Mouse (Mus musculus): ENCODE measurements at regions not wholly inside any gene's neighbourhood (a gene's known extent, or its start where the extent isn't known, plus 50 kb on each side); places are given as distances from the start of the nearest gene placed in this dataset.

DNA sequence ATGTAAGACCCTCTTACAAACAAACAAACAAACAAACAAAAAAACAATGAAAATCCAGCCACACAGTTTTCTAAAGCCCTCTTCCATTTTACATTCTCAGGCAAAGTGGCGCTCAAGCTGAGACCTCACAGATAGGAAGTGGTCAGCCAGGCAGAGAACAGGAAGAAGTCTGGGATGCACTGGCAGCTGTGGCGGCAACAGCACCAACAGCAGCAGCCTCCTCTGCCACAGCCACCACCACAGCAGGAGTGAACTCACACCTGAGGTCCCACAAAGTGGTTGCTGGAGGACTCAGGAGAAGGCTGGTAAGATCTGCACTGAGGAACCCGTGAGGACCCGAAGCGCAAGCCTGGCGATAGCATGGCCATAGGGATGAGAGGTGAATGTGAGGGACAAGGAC is 156.3 kb downstream of the Grm4 start:
- H3K36me3 ChIP-seq (replicated peaks): no peaks in the 10 kb centered on the region
- no peak for ATAC-seq (replicated peaks)
- H3K9me3 ChIP-seq: no peaks in the 10 kb centered on the region
- peaks cover 5% of the 10 kb centered on the region for H3K4me1 ChIP-seq
- no peaks in the 10 kb centered on the region for H3K27me3 ChIP-seq (replicated peaks)
- H3K4me2 ChIP-seq: no peak overlapping the region
- 91% methylated on average over 6 of the region's 6 CpGs for WGBS
- H3K4me3 ChIP-seq: no peak overlapping the region
- no peak overlapping the region for H3K27ac ChIP-seq
- no peak overlapping the region for H3K9ac ChIP-seq

DNA sequence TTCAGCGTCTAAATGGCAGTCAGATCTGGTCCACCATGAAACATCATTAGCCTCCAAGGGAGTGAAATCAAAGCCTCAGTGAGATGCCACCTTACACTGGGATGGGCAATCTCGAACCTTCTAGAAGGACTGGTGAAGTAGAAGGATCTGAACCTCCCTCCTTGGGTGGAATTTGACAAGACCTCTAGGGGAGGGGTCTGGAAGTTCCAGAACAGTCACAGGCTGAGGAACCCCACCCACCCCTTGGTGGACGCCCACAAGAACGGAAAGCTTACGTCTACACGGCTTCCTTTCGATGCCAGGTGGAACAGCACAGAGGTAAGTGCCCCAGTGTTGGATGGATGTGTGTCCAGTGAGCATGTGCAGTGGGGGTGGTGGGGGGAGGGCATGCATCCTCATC is 156.9 kb downstream of the Grm4 start:
- no peak for ATAC-seq (replicated peaks)
- Histone ChIP-seq H3K4me1 (peaks cover 5% of the 10 kb centered on the region), H3K4me3 (no peak overlapping the region), H3K36me3 (replicated peaks) (no peaks in the 10 kb centered on the region), H3K9ac (no peak overlapping the region), H3K27ac (no peak overlapping the region), H3K4me2 (no peak overlapping the region), H3K9me3 (no peaks in the 10 kb centered on the region), H3K27me3 (replicated peaks) (no peaks in the 10 kb centered on the region)
- 91% methylated on average over 7 of the region's 7 CpGs for WGBS

DNA sequence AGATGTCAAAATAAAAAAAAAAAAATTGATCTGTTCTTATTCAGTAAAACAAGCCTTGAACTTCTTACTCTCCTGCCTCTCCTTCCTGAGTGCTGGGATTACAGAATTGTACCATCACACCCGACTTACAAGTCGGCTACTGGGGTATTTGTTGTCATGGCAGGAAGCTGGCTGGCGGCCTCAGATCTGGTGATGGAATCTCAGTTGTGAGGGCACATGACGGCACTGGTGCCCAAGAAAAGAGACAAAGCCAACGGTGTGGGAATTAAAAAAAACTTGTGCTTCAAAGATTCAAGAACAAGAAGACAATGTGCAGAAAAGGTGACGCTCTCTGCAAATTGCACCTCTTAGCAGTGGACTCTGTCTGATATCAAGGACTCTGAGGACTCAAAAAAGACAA is 157.3 kb downstream of the Grm4 start:
- no peaks in the 10 kb centered on the region for H3K9me3 ChIP-seq
- no peak overlapping the region for H3K4me3 ChIP-seq
- no peaks in the 10 kb centered on the region for H3K27me3 ChIP-seq (replicated peaks)
- 81% methylated on average over 6 of the region's 6 CpGs for WGBS
- no peak overlapping the region for H3K9ac ChIP-seq
- no peak for ATAC-seq (replicated peaks)
- H3K27ac ChIP-seq: no peak overlapping the region
- no peaks in the 10 kb centered on the region for H3K36me3 ChIP-seq (replicated peaks)
- no peak overlapping the region for H3K4me2 ChIP-seq
- H3K4me1 ChIP-seq: peaks cover 5% of the 10 kb centered on the region

DNA sequence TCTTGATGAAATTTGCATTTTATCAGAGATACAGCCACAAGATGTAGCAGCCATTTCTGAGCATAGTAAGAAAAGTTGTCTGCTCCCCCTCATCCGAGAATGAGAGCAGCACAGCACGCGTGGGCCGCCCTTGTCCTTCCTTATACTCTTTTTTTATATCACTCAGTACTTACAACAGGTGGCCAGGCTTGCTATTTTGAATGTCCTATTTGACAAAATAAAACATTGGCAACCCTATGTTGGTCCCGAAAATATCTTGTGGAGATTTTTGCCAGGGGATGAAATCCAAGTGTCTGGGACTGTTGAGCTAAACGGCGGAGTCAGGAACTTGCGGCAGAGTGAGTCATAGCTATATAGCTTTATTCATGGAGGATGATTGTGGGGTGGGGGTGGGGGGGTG is 158.0 kb upstream of the Lemd2 start:
- Histone ChIP-seq H3K4me2 (no peak overlapping the region), H3K9me3 (no peaks in the 10 kb centered on the region), H3K27me3 (replicated peaks) (no peaks in the 10 kb centered on the region), H3K4me3 (no peak overlapping the region), H3K4me1 (peaks cover 5% of the 10 kb centered on the region), H3K27ac (no peak overlapping the region), H3K9ac (no peak overlapping the region), H3K36me3 (replicated peaks) (no peaks in the 10 kb centered on the region)
- 90% methylated on average over 8 of the region's 8 CpGs for WGBS
- ATAC-seq (replicated peaks): no peak

DNA sequence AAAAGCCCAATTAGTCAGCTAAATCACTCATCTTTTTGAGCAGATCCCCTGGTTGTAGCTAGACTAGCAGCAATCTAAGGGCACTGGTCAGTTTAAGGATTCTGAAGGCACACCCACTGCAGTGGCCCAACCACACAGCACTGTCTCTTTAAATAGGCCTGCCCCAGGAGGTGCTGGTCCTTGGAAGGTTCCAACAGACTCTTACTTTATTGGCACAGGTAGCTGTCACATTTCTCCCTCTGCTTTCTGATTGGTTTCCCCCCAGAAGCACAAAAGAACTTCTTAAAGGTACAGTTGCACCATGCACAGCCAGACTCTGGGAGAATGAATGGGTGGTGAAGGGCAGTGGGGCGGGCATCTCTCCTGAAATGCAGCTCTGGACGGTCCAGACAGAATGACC is 157.1 kb upstream of the Lemd2 start:
- Histone ChIP-seq H3K9me3 (no peaks in the 10 kb centered on the region), H3K4me1 (peaks cover 5% of the 10 kb centered on the region), H3K36me3 (replicated peaks) (no peaks in the 10 kb centered on the region), H3K9ac (no peak overlapping the region), H3K27ac (no peak overlapping the region), H3K27me3 (replicated peaks) (no peaks in the 10 kb centered on the region), H3K4me3 (no peak overlapping the region), H3K4me2 (no peak overlapping the region)
- peak; percentile 65; the same call in 1 of the 2 replicates for ATAC-seq (replicated peaks)
- 63% methylated on average over 2 of the region's 2 CpGs for WGBS

DNA sequence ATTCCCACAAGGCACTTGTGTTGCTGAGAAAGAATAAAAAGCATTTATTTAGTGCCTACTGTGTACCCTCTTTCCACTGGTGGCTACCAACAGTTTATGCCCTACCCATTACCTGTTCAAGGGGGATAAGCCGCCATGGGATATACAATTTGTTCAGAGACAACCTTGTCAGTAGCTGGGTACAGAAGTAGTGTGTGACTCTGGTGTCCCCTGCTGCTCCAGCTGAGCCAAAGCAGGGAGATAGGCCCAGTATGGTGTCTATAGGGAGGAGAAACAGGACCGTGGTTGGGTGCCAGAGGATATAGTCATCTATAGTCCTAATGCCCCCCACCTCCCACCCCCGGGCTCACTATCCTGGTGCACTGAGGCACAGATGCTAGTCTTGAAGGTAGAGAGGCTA is 152.6 kb upstream of the Lemd2 start:
- Histone ChIP-seq H3K4me1 (peaks cover 5% of the 10 kb centered on the region), H3K36me3 (replicated peaks) (no peaks in the 10 kb centered on the region), H3K4me2 (no peak overlapping the region), H3K4me3 (no peak overlapping the region), H3K9me3 (no peaks in the 10 kb centered on the region), H3K9ac (no peak overlapping the region), H3K27me3 (replicated peaks) (no peaks in the 10 kb centered on the region), H3K27ac (no peak overlapping the region)
- no peak for ATAC-seq (replicated peaks)
- 87% methylated on average over 3 of the region's 3 CpGs for WGBS

DNA sequence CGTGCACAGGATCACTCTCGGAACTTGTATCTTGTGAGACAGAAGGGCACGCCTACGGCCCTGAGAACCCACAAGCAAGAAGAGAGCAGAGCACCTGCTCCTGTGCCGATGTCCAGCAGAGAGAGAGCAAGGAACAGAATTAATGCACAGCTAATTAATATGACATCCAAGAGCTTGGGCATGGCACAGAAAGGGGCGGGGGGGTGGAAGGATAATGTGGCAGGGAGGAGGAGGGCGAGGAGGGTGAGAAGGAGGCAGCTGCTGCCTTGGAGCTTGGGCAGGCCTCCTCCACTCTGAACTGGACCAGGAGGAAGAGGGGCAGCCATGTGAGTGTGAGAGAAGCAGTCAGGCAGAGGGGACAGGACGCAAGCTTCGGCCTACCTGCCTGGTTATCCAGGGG is 151.4 kb upstream of the Lemd2 start:
- no peak for ATAC-seq (replicated peaks)
- Histone ChIP-seq H3K9me3 (no peaks in the 10 kb centered on the region), H3K36me3 (replicated peaks) (no peaks in the 10 kb centered on the region), H3K27me3 (replicated peaks) (no peaks in the 10 kb centered on the region), H3K4me3 (no peak overlapping the region), H3K9ac (no peak overlapping the region), H3K27ac (no peak overlapping the region), H3K4me1 (peaks cover 2% of the 10 kb centered on the region), H3K4me2 (no peak overlapping the region)
- WGBS: 72% methylated on average over 9 of the region's 9 CpGs

DNA sequence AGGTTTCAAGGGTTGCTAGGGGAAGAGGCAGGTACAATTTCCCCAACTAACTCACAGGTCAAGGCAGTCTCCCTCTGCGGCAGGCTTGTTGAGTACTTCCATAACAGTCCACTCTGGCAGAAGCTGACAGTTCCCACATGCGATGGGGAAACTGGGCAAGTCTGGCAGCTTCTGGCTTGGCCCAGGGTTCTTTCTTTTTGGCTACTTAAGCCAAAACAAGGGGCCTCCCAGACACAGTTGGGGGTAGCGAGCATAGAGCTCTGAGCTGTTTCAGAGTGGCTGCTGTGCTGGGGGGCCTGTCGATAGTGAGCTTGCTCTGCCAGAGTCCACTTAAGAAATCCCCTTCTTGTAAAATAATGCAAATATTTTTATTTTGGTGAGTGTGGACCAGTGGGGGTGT is 150.8 kb upstream of the Lemd2 start:
- no peak for ATAC-seq (replicated peaks)
- no peak overlapping the region for H3K9ac ChIP-seq
- WGBS: 89% methylated on average over 4 of the region's 4 CpGs
- H3K4me1 ChIP-seq: no peaks in the 10 kb centered on the region
- no peak overlapping the region for H3K4me2 ChIP-seq
- no peak overlapping the region for H3K4me3 ChIP-seq
- H3K27me3 ChIP-seq (replicated peaks): no peaks in the 10 kb centered on the region
- H3K36me3 ChIP-seq (replicated peaks): no peaks in the 10 kb centered on the region
- H3K27ac ChIP-seq: no peak overlapping the region
- H3K9me3 ChIP-seq: no peaks in the 10 kb centered on the region

DNA sequence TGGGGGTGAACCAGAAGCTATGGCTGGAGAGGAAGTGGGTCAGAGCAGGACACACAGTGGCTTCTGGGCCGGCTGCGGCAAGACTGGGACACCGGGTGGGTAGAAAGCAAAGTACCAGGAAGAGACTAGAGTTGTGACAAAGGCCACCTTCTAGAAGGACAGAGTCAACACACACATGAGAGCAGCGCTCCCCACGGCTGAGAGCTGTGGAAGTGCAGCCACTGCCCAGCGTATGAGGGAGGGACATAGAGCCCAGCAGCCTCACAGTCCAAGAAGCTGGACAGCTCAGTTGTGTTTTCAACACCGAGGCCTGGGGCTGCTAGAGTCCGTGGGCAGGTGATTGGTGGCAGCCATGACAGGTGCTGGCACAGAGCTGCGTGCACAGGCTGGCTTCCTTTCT is 145.6 kb upstream of the Lemd2 start:
- Histone ChIP-seq H3K9me3 (no peaks in the 10 kb centered on the region), H3K4me2 (no peak overlapping the region), H3K27me3 (replicated peaks) (no peaks in the 10 kb centered on the region), H3K36me3 (replicated peaks) (no peaks in the 10 kb centered on the region), H3K4me3 (no peak overlapping the region), H3K27ac (no peak overlapping the region), H3K9ac (no peak overlapping the region), H3K4me1 (no peaks in the 10 kb centered on the region)
- no peak for ATAC-seq (replicated peaks)
- 91% methylated on average over 9 of the region's 9 CpGs for WGBS

DNA sequence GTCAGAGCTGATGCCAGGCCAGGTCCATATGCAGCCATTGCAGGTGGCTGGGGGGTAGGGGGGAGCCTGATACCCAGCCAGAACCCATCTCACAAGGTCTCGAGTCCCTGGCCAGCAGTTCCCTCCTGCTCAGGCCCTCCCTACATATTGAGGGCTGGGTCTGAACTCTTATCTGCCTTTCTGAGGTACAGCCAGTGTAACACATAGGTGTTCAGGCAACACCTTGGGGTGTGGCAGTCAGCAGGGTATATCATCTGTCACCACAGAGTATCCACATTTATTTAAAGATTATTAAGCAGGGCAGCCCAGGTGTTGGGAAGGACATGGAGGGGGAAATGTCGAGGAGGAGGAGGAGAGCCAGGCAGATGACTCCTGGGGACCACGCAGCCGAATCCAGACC is 145.2 kb upstream of the Lemd2 start:
- H3K27ac ChIP-seq: no peak overlapping the region
- H3K27me3 ChIP-seq (replicated peaks): no peaks in the 10 kb centered on the region
- no peaks in the 10 kb centered on the region for H3K9me3 ChIP-seq
- no peak for ATAC-seq (replicated peaks)
- H3K4me3 ChIP-seq: no peak overlapping the region
- H3K4me1 ChIP-seq: no peaks in the 10 kb centered on the region
- H3K9ac ChIP-seq: no peak overlapping the region
- WGBS: 87% methylated on average over 4 of the region's 4 CpGs
- no peaks in the 10 kb centered on the region for H3K36me3 ChIP-seq (replicated peaks)
- H3K4me2 ChIP-seq: no peak overlapping the region

DNA sequence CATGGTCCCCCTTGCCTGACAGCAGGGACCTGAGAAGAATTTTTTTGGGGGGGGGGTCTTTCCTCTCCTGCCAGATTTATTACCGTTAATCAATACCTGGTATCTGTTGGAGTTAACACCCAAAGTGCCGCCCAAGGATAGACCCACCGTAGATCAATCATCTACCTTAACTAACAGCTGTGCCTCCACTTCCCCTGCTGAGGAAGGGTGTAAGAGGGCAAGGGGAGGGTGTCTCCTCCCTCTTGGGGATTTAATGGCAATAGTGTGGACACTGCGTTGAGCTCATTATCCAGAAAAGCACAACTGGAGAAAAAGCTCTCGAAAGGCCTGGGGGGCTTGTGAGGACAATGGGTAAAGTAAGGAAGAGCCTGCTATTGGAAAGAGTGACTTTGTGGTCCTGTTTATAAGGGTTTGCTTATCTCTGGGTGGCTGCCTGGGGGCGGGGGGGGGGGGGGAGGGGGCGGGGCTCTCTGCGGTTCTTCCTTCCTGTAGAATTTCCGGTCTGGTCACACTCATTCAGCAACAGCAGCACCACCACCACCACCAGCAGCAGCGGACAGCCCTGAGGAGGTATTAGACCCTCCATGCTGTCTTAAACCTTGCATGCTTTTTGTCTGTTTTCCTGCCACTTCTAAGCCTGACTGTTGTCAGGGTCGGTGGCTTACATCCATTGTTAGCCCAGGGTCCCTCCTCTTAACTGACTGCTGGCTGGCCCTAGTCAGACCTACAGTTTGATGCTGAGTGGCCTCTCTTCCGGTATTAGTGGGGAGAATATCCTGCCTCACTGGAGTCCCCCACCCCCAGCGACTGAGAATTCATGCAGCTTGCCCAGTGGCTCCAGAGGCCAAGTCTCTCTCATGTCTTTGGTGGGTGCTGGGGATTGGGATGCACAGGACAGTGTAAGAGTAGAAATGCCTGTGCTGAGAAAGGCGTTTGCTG is 138.0 kb upstream of the Lemd2 start:
- no peaks in the 10 kb centered on the region for H3K4me1 ChIP-seq
- H3K9ac ChIP-seq: no peak overlapping the region
- H3K27ac ChIP-seq: no peak overlapping the region
- no peak for ATAC-seq (replicated peaks)
- no peaks in the 10 kb centered on the region; the same call in 1 of the 2 replicates for H3K27me3 ChIP-seq (replicated peaks)
- H3K36me3 ChIP-seq (replicated peaks): no peaks in the 10 kb centered on the region
- no peak overlapping the region for H3K4me2 ChIP-seq
- no peaks in the 10 kb centered on the region for H3K9me3 ChIP-seq
- 52% methylated on average over 12 of the region's 14 CpGs for WGBS
- H3K4me3 ChIP-seq: no peak overlapping the region

DNA sequence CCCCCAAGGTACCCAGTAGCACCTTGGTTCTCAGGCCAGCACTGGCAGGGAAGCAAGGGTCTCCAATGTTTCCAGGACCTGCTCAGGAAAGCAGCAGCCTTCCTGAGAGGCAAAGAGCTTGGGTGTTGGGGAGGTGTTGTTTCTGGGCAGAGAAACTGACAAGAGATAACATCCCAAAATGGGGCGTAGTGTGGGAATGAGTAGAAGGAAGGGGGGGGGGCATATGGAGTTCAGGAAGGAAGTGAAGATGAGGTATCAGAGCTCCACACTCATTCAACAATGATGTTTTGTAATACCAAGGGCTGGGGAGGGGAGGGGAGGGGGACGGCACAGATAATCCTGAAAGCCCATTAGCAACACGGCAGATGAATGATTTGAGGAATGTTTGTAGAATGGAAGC is 135.6 kb upstream of the Lemd2 start:
- Histone ChIP-seq H3K9ac (no peak overlapping the region), H3K4me3 (no peak overlapping the region), H3K36me3 (replicated peaks) (no peaks in the 10 kb centered on the region), H3K9me3 (no peaks in the 10 kb centered on the region), H3K4me1 (no peaks in the 10 kb centered on the region), H3K4me2 (no peak overlapping the region), H3K27me3 (replicated peaks) (no peaks in the 10 kb centered on the region; the same call in 1 of the 2 replicates), H3K27ac (no peak overlapping the region)
- WGBS: 73% methylated on average over 3 of the region's 3 CpGs
- ATAC-seq (replicated peaks): no peak

DNA sequence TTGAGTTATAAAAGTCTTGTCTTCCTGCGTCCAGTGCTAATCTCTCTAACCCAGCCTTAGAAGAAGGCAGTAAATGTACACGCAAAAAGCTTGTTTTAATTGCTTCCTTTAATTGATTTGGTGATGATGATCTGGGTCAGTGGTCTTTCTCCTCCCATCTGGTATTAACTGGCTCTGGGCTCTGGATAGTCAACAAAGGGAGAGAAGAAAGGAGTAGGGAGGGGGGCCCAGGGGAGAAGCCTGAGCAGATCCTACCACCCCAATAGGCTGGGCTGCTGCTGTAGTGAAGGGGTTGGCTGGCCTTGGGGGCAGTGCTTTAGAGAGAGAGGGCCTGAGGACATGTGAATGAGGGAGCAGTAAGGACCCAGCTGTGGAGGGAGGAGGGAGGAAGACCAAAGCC is 135.0 kb upstream of the Lemd2 start:
- H3K36me3 ChIP-seq (replicated peaks): no peaks in the 10 kb centered on the region
- no peak overlapping the region for H3K4me3 ChIP-seq
- no peak overlapping the region for H3K27ac ChIP-seq
- 25% methylated on average over 2 of the region's 2 CpGs for WGBS
- H3K9ac ChIP-seq: no peak overlapping the region
- no peak for ATAC-seq (replicated peaks)
- no peaks in the 10 kb centered on the region; the same call in 1 of the 2 replicates for H3K27me3 ChIP-seq (replicated peaks)
- no peaks in the 10 kb centered on the region for H3K4me1 ChIP-seq
- H3K4me2 ChIP-seq: no peak overlapping the region
- no peaks in the 10 kb centered on the region for H3K9me3 ChIP-seq

Measured in midbrain, embryonic 15.5 days (tissue).